Mouse (Mus musculus) embryonic fibroblast, embryonic 13.5 days (primary cell): ENCODE results near the gene Cavin2. TPM values are rescaled to one million over a fixed set of nuclear protein-coding genes. Genes with fewer than 3 reads are reported as not detected.

ENCODE experiments used
- H3K27ac ChIP-seq: 2 replicates; pipeline ENCODE4 v1.5.1; 2012; ENCODE audit warnings: low read length, control low read depth, inconsistent platforms; ENCODE audit not compliant: insufficient read depth
- H3K4me1 ChIP-seq: 2 replicates; pipeline ENCODE4 v1.6.1; 2011; ENCODE audit warnings: low read length; ENCODE audit not compliant: control insufficient read depth, insufficient read depth
- H3K4me3 ChIP-seq: 2 replicates; pipeline ENCODE4 v1.5.1; 2011; ENCODE audit warnings: mild to moderate bottlenecking, control low read depth, low read length; ENCODE audit not compliant: insufficient read depth
- CTCF ChIP-seq: IDR thresholded peaks from 2 replicates; pipeline ENCODE4 v1.5.1; 2011; ENCODE audit warnings: mild to moderate bottlenecking, control low read depth, low read length, moderate library complexity, borderline replicate concordance; ENCODE audit not compliant: insufficient read depth
- POLR2A ChIP-seq: IDR thresholded peaks from 2 replicates; pipeline ENCODE4 v1.6.1; 2011; ENCODE audit warnings: low read depth, mild to moderate bottlenecking, control low read depth, low read length, moderate library complexity
- polyA plus RNA-seq: library from polyadenylated mRNA; stranded (reverse); fragments of >200 nt; gene quantifications from 2 replicates; pipeline ENCODE4 v1.2.4, GENCODE M21; 2011; ENCODE audit warnings: low read depth; ENCODE audit not compliant: missing spikeins, insufficient read length

The Cavin2 gene
- polyA plus RNA-seq, 1 experiment: 66.9 TPM

DNA sequence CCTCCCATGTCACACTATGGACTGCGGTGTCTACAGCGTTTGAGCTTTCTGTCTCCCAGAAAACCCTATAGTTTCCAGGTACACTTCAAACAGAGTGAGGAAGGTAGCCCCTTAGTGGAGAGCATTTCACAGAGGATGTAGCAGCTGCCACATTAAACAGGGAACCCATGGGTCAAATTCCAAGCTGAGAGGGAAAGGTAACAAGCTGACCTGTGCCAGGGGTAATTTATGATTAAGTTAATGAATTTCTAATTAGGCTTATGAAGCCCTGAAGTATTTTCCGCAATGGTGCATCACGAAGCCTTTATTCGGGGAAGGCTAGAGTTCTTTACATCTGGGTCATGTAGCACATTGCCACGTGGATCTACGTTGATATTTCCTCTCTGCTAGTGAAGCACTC is 59.7 kb downstream of the Cavin2 start:
- Histone ChIP-seq H3K4me1 (peaks cover 3% of the 10 kb centered on the region; the same call in 1 of the 2 replicates), H3K4me3 (no peak overlapping the region), H3K27ac (no peak overlapping the region)
- TF ChIP-seq CTCF: no peak
- TF ChIP-seq POLR2A: no peak

DNA sequence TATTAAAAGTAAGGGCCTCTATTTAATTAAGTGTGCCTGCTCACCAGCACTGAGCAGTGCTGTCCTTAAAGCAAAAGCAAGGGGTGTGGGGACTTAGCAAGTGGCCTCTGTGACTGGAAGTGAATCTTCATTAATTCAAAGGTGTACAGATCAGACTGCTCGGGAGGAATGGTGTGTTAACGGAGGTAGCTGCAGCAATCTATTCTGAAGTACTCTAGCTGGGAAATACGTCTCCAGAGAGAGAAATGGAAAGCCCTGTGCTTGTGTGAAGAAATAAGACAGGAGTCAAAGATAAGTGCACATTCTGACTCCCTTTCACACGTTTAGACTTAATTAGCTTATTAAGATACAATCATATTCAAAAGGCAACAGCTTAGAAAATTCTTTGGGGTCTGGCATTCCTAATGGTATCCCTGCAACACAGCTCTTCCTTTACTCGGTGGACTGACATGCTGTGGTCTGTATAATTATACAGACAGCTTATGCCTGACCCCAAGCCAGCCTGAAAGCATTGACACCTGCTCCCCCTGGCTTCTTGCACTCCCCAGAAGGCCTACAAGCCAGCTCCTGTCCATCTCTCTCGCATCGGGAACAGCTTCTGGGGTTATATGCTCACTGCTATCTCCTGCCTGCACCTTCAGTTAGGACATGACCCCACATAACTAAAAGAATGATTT is 60.5 kb downstream of the Cavin2 start:
- Histone ChIP-seq H3K27ac (no peak overlapping the region), H3K4me1 (no peaks in the 10 kb centered on the region), H3K4me3 (no peak overlapping the region)
- TF ChIP-seq POLR2A (no peak), CTCF (no peak)

Other genes starting within 250 kb of the Cavin2 start
- 34.7 and 65.2 TPM in 2 replicates for gene Nabp1, start 189.3 kb downstream of the Cavin2 start, polyA plus RNA-seq